Mouse (Mus musculus) heart, postnatal 0 days (tissue): ENCODE data around the gene Gimap8.

Experiments used
- CTCF ChIP-seq: IDR thresholded peaks from 2 replicates; pipeline ENCODE4 v1.5.1; 2016; ENCODE audit warnings: antibody characterized with exemption, control low read depth, low read depth
- EP300 ChIP-seq: IDR thresholded peaks from 2 replicates; pipeline ENCODE4 v1.6.1; 2016; ENCODE audit warnings: antibody characterized with exemption, low read depth

GRCm38 (mm10) chr6:48641391-48641790 is 5.6 kb upstream of the Gimap8 start:
- TF ChIP-seq CTCF: no peak
- TF ChIP-seq EP300: no peak
